Mouse (Mus musculus) liver, adult 10 weeks (tissue): ENCODE data around the gene Gfy. TPM values are rescaled to one million over a fixed set of nuclear protein-coding genes. Genes with fewer than 3 reads are reported as not detected.

Experiments
- polyA plus RNA-seq: library from polyadenylated mRNA; stranded (reverse); fragments of 350-450 nt; fragmentation: Illumina TruSeq; extraction: RNeasy Lipid Tissue Mini Kit (QIAGEN cat#74804); gene quantifications from one replicate; pipeline ENCODE4 v1.2.3, GENCODE M21; 2014; ENCODE audit warnings: low read depth, low replicate concordance

Gene Gfy
- polyA plus RNA-seq, result not detected

GRCm38 (mm10) chr7:45179469-45179868 is at the start of gene Gfy:
Gfy (minus strand) TSS chr7:45179569.

DNA sequence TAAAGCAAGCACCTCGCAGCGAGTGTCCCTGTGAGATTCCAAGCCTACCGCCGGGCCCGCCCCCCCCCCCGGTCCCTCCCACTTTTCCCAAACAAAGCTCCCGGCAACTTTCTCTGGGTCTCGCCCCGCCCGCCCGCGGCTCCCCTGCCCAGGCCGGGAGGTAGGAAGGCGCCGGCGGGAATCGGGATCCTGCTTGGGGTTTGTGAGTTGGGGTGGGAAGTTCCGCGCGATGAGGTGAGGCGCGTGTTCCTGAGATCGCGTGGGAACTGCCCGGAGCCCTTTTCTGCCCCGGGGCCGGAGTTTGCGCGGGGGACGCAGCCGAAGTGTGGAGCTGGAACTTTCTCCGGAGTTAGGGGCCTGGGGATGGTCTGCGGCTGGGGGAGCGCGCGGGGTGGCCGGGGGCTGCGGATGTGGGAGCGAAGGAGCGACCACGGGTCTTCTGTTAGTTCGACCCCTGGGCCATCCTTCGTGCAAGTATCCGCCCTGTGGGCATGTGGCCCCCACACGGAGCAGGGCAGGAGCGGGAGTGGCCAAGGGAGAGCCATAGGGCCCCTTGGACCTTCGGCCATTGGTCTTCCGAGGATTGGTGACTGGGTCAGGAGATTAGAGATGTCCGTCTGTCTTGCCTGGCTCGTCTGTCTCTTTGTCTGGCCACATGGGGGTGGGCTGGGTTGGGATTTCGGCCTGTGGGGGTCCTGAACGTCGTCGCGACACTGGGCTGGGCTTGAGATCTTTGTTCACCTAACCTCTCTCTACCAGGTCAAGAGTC is 36.5 kb upstream of the Gfy start, which contains the start of gene Tead2:
Gene Tead2, plus strand, starts transcription at position 81 of the 769 bp plus-strand sequence.

GRCm38 (mm10) chr7:45211851-45212251 is 32.5 kb upstream of the Gfy start, which contains the start of gene Dkkl1:
Dkkl1 (minus strand) TSS chr7:45212147.

DNA sequence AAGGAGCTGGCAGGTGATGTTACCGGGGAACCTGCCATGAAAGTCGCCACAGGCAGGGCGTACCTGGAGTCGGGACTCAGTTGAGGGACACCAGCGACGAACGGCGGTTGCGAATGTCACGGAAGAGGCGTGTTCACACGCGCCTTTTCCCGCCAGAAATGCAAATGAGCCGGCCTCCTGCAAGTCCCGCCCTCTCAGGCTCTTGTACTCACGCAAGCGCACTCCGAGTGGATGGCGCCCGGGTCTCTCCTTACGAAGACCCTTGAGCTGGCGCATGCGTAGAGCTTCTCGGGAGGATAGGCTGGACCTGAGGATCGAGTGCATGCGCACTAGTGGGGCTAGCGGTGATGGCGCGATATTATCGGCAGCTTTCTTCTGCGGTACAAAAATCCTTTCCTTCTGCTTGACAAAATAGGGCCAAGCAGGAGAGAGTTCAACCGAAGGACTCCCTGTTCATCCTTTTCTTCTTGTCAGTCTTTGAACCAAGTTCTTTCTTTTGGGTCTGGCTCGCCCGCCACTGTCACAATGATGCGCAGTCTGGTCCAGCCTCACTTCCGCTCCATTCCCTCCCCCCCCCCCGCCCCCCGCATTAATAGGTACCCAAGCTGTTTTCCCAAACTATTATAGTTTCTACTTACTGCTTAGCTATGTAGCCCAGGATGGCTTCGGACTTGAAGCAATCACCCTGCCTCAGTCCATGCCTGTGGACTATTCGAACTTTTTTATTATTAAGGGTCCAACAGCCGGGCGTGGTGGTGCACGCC is 25.2 kb upstream of the Gfy start, which contains the start of gene Ccdc155:
Gene Ccdc155, minus strand, starts transcription at position 513 of the 764 bp plus-strand sequence.

DNA sequence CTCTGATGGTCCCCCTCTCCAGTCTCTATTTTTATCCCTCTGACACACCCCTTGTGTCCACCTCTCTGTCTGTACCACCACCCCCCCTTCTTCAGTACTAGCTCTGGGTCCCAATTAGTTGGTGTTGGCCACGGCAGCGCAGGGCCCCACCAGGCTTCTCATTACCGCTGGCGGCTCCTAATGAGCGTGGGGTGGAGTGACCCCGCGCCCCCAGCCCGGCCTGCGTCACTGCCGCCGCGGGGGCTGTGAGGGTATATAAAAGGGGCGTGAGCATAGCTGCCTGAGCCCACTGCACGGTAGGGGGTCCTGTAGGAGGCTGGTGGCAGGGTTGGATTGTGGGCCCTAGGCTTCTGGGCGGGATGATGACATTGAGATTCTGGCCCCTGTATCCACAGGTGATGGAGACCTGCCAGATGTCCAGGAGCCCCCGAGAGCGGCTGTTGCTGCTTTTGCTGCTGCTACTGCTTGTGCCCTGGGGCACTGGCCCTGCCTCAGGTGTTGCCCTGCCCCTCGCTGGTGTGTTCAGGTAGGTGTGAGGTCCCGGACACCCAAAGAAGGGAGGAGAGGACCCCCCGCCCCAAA is 1.6 kb upstream of the Gfy start, which contains the start of gene Pth2:
Gene Pth2, plus strand, starts transcription at position 100 of the 582 bp plus-strand sequence.

DNA sequence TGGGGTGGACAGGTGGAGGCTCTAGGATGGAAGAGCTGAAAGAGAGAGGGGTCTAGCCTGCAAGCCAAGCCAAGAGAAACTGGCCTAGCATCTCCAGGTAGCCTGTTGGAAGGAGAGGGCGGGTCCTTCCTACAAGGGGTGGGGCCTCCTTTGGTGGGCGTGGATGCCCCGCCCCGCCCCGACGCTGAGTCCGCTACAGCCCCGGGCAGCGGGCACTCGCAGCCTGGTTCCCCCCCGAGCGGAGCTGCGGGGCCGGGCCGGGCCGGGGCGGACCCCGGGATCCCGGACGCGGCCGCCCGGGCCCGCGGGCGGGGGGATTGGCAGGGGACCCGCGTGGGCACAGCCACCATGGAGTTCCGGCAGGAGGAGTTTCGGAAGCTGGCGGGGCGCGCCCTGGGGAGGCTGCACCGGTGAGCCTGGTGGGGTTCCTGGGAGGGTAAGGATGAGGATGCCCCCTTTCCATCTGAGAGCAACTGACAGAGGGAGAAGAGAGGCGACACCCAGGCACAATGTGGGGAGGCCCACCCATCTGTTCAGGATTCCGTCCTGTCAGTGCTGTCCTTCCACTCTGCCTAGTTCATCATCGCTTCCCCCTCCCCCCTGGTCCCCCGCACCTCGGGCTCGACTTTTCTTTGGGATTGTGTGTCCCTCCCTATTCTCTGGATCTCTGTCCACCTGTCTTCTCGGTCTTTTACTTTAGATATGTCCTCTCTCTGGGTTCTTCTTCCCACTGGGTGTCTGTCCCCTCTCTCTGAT is 15.5 kb downstream of the Gfy start, which contains the start of gene Slc17a7:
Gene Slc17a7, plus strand, starts transcription at position 215 of the 756 bp plus-strand sequence.

GRCm38 (mm10) chr7:45154096-45154992 is 25.0 kb downstream of the Gfy start, which contains the start of the genes Pih1d1 and Aldh16a1:
Pih1d1 (plus strand) TSS chr7:45154303.
Aldh16a1 (minus strand) TSS chr7:45154584.

GRCm38 (mm10) chr7:45135993-45136567 is 43.3 kb downstream of the Gfy start, which contains the start of the genes Gm45713 and Flt3l:
Gm45713 (minus strand) TSS chr7:45136231.
Flt3l (minus strand) TSS chr7:45136432.

DNA sequence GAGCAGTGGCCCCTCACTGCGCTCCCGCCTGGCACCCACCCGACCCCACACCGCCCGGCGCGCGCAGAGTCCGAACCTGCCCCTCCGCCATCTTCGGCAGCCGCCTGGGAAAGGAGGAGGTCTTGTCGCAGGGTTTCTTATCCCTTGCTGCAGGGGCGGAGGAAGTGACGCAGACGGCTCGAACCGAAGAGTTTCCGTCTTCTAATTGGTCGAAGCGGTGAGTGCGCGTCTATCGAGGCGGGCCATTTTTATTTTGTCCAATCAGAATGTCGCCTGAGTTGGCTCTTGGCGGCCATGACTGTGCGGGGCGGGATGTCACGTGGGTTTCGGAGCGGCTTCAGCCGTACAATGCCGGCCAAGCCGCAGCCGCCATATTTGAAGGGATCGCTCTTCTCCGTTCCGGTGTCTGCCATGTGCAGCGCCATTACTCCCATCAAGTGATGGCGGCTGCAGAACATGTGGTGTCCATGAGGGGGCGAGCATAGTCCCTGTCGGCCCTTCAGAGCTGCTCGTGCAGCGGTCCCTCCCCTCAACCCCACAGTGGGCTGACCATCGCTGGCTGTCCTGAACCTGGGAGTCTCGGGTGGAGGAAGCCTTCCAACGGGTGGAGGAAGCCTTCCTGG is 50.6 kb downstream of the Gfy start, which contains the start of gene Rpl13a:
Gene Rpl13a, minus strand, starts transcription at position 138 of the 623 bp plus-strand sequence.

Other genes starting within 250 kb of the Gfy start
- not detected for gene Tsks, start 236.4 kb downstream of the Gfy start, polyA plus RNA-seq
- not detected for gene Cpt1c, start 204.7 kb downstream of the Gfy start, polyA plus RNA-seq
- 4.2 TPM for gene Prmt1, start 193.0 kb downstream of the Gfy start, polyA plus RNA-seq
- gene Irf3, start 181.9 kb downstream of the Gfy start, polyA plus RNA-seq, result 21.4 TPM
- gene Bcl2l12, start 180.9 kb downstream of the Gfy start, polyA plus RNA-seq, result 0.66 TPM
- gene Scaf1, start 163.2 kb downstream of the Gfy start, polyA plus RNA-seq, result 1.3 TPM
- 3.7 TPM for gene Rras, start 161.6 kb downstream of the Gfy start, polyA plus RNA-seq
- gene Prr12, start 126.7 kb downstream of the Gfy start, polyA plus RNA-seq, result 0.11 TPM
- gene Nosip, start 117.1 kb downstream of the Gfy start, polyA plus RNA-seq, result 3.2 TPM
- gene Prrg2, start 116.9 kb downstream of the Gfy start, polyA plus RNA-seq, result 2.3 TPM
- not detected for gene Rcn3, start 87.3 kb downstream of the Gfy start, polyA plus RNA-seq
- 33.3 TPM for gene Fcgrt, start 75.7 kb downstream of the Gfy start, polyA plus RNA-seq
- 172 TPM for gene Rps11, start 55.1 kb downstream of the Gfy start, polyA plus RNA-seq
- gene Rpl13a, start 50.8 kb downstream of the Gfy start, polyA plus RNA-seq, result 253 TPM
- not detected for gene Gm45713, start 43.3 kb downstream of the Gfy start, polyA plus RNA-seq
- gene Flt3l, start 43.1 kb downstream of the Gfy start, polyA plus RNA-seq, result 5.4 TPM
- gene Pih1d1, start 25.3 kb downstream of the Gfy start, polyA plus RNA-seq, result 3.9 TPM
- gene Aldh16a1, start 25.0 kb downstream of the Gfy start, polyA plus RNA-seq, result 5.2 TPM
- not detected for gene Slc17a7, start 15.6 kb downstream of the Gfy start, polyA plus RNA-seq
- not detected for gene Pth2, start 1.4 kb upstream of the Gfy start, polyA plus RNA-seq
- not detected for gene Ccdc155, start 25.3 kb upstream of the Gfy start, polyA plus RNA-seq
- gene Dkkl1, start 32.6 kb upstream of the Gfy start, polyA plus RNA-seq, result not detected
- gene Tead2, start 36.2 kb upstream of the Gfy start, polyA plus RNA-seq, result 0.19 TPM
- 0.34 TPM for gene Cd37, start 59.5 kb upstream of the Gfy start, polyA plus RNA-seq
- gene Slc6a16, start 61.5 kb upstream of the Gfy start, polyA plus RNA-seq, result 1.2 TPM
- gene Slc6a21, start 97.9 kb upstream of the Gfy start, polyA plus RNA-seq, result not detected
- gene Trpm4, start 154.2 kb upstream of the Gfy start, polyA plus RNA-seq, result not detected
- not detected for gene Hrc, start 155.7 kb upstream of the Gfy start, polyA plus RNA-seq
- not detected for gene Ppfia3, start 187.4 kb upstream of the Gfy start, polyA plus RNA-seq
- gene Lin7b, start 191.0 kb upstream of the Gfy start, polyA plus RNA-seq, result not detected
- gene Snrnp70, start 216.2 kb upstream of the Gfy start, polyA plus RNA-seq, result 36.2 TPM
- gene Kcna7, start 226.1 kb upstream of the Gfy start, polyA plus RNA-seq, result not detected
- gene Ntf5, start 234.1 kb upstream of the Gfy start, polyA plus RNA-seq, result not detected
- not detected for gene Lhb, start 241.3 kb upstream of the Gfy start, polyA plus RNA-seq